Mouse (Mus musculus) forebrain, embryonic 12.5 days (tissue): ENCODE measurements around the gene Dnaja2. TPM values are rescaled to one million over a fixed set of nuclear protein-coding genes. Genes with fewer than 3 reads are reported as not detected.
A peak's percentile ranks its signal among the peaks of the same experiment; 100 is the strongest.

Experiments used
- ATAC-seq: fragments of 200-750 bp; cut with Nextera tagmentation; 2 replicates; pipeline ENCODE4 v1.8.0; 2017; ENCODE audit warnings: moderate TSS enrichment; ENCODE audit not compliant: low FRiP score
- H3K27ac ChIP-seq: fragments of 300-500 bp; sonication (generic); 2 replicates; pipeline ENCODE4 v1.5.1; 2016; ENCODE audit warnings: mild to moderate bottlenecking
- H3K27me3 ChIP-seq: fragments of 300-500 bp; sonication (generic); 2 replicates; pipeline ENCODE4 v1.6.1; 2016; ENCODE audit warnings: mild to moderate bottlenecking
- H3K36me3 ChIP-seq: fragments of 300-500 bp; sonication (generic); replicated peaks from 2 replicates; pipeline ENCODE4 v1.6.1; 2016; ENCODE audit warnings: mild to moderate bottlenecking
- H3K4me1 ChIP-seq: fragments of 300-500 bp; sonication (generic); 2 replicates; pipeline ENCODE4 v1.6.1; 2016
- H3K4me2 ChIP-seq: fragments of 300-500 bp; sonication (generic); 2 replicates; pipeline ENCODE4 v1.6.1; 2016; ENCODE audit warnings: mild to moderate bottlenecking, moderate library complexity
- H3K4me3 ChIP-seq: fragments of 300-500 bp; sonication (generic); replicated peaks from 2 replicates; pipeline ENCODE4 v1.5.1; 2016; ENCODE audit warnings: mild to moderate bottlenecking
- H3K9ac ChIP-seq: fragments of 300-500 bp; sonication (generic); 2 replicates; pipeline ENCODE4 v1.6.1; 2016; ENCODE audit warnings: mild to moderate bottlenecking
- H3K9me3 ChIP-seq: fragments of 300-500 bp; sonication (generic); 2 replicates; pipeline ENCODE4 v1.6.1; 2016
- WGBS: fragments of 180-500 bp; shearing (Covaris S2); methylation state at CpG from one replicate; pipeline ENCODE4 v1.1.7; 2016; 5-methylcytosine and 5-hydroxymethylcytosine counted together
- polyA plus RNA-seq: library from polyadenylated mRNA; unstranded; fragments of >200 nt; fragmentation: Nextera tagmentation; extraction: Ambion mirVana; gene quantifications from 2 replicates; pipeline ENCODE4 v1.2.1, GENCODE M21; 2016

The Dnaja2 gene
- polyA plus RNA-seq, 1 experiment from 2014 or later = 167 TPM

- no peak for ATAC-seq
- H3K36me3 ChIP-seq = peaks cover 78% of the 10 kb centered on the region
- no peaks in the 10 kb centered on the region for H3K9me3 ChIP-seq
- WGBS = 92% methylated on average over 8 of the region's 8 CpGs
- no peak overlapping the region for H3K9ac ChIP-seq
- no peak overlapping the region for H3K4me3 ChIP-seq
- H3K27ac ChIP-seq = no peak overlapping the region
- no peaks in the 10 kb centered on the region for H3K4me1 ChIP-seq
- no peak overlapping the region for H3K4me2 ChIP-seq
- no peaks in the 10 kb centered on the region for H3K27me3 ChIP-seq
Observed at GRCm38 (mm10) chr8:85512234-85512633, 42.9 kb downstream of the Dnaja2 start.

DNA sequence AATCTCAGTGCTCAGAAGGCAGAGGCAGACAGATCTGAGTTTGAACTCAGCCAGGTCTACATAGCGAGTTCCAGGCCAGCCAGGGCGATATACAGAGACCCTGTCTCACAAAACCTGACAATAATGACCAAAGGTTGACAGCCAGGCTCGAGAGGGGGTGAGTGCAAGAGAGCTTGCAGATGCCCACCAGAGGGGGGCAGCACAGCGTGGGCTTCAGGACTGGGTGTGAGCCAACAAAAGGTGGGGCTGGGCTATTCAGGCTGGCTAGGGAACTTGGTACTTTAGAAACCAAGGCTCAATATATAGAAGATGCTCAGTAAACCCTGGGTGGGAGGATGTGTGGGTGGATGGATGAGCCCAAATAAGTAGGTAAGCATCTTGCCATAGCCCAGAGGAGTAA is 46.5 kb downstream of the Dnaja2 start:
- no peaks in the 10 kb centered on the region for H3K9me3 ChIP-seq
- ATAC-seq = no peak
- no peak overlapping the region for H3K9ac ChIP-seq
- H3K4me2 ChIP-seq = no peak overlapping the region
- H3K4me3 ChIP-seq = no peak overlapping the region
- H3K36me3 ChIP-seq = peaks cover 76% of the 10 kb centered on the region
- H3K27me3 ChIP-seq = no peaks in the 10 kb centered on the region
- WGBS = 86% methylated on average over 4 of the region's 4 CpGs
- no peak overlapping the region for H3K27ac ChIP-seq
- no peaks in the 10 kb centered on the region for H3K4me1 ChIP-seq

GRCm38 (mm10) chr8:85506620-85507019 is 48.5 kb downstream of the Dnaja2 start:
- Histone ChIP-seq H3K9ac (no peak overlapping the region), H3K4me2 (no peak overlapping the region), H3K4me3 (no peak overlapping the region), H3K27ac (no peak overlapping the region), H3K36me3 (peaks cover 61% of the 10 kb centered on the region), H3K27me3 (no peaks in the 10 kb centered on the region), H3K9me3 (no peaks in the 10 kb centered on the region), H3K4me1 (no peaks in the 10 kb centered on the region)
- no peak for ATAC-seq
- WGBS = 73% methylated on average over 4 of the region's 4 CpGs

DNA sequence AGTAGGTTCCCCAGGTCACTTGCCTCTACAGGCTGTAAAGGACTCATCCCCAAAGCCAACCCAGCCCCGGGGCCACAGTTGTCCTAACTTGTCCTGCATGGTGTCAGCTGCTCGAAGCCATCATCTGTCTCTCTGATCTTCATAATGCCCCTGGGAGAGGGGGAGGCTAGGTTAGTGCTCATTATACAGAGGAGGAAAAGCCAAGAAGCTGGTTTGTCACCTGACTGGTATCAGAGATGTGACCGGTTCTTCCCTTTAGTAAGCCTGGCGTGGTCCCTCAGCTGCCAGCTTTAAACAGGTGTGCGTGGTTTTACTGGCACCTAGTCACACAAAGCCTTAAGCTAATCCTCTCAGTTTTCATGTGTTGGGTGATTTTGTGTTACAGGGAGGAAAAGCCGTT is 50.4 kb downstream of the Dnaja2 start:
- Histone ChIP-seq H3K4me1 (no peaks in the 10 kb centered on the region), H3K27me3 (no peaks in the 10 kb centered on the region), H3K4me2 (no peak overlapping the region), H3K36me3 (peaks cover 43% of the 10 kb centered on the region), H3K9ac (no peak overlapping the region), H3K4me3 (no peak overlapping the region), H3K27ac (no peak overlapping the region), H3K9me3 (no peaks in the 10 kb centered on the region)
- WGBS = 89% methylated on average over 6 of the region's 6 CpGs
- no peak for ATAC-seq

- ATAC-seq = no peak
- H3K36me3 ChIP-seq = peaks cover 27% of the 10 kb centered on the region
- no peak overlapping the region for H3K4me2 ChIP-seq
- no peaks in the 10 kb centered on the region for H3K27me3 ChIP-seq
- no peak overlapping the region for H3K9ac ChIP-seq
- H3K9me3 ChIP-seq = no peaks in the 10 kb centered on the region
- H3K4me1 ChIP-seq = peaks cover 8% of the 10 kb centered on the region
- no peak overlapping the region for H3K27ac ChIP-seq
- 60% methylated on average over 3 of the region's 3 CpGs for WGBS
- no peak overlapping the region for H3K4me3 ChIP-seq
Observed at GRCm38 (mm10) chr8:85503065-85503464, 52.1 kb downstream of the Dnaja2 start.

DNA sequence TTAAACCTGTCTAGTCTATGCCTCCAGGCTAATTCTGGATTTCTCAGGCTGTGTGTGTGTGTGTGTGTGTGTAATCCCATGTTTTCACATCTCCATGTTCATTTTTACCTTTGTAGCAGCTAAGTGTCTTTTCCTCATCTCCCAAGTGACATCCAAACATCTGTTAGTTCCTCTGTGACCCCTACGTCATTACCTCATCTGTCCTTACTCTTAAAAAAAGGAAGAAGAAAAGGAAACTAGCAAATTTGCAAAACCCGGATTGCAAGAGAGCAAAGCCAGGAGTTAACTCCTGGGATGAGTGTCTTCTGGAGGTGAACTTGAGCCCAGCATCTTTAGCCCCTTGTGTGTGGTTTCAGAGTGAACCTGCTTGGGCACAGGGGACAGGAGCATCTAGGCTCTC is 52.8 kb downstream of the Dnaja2 start:
- 86% methylated on average over 2 of the region's 2 CpGs for WGBS
- Histone ChIP-seq H3K4me3 (no peak overlapping the region), H3K9me3 (no peaks in the 10 kb centered on the region), H3K27me3 (no peaks in the 10 kb centered on the region), H3K9ac (no peak overlapping the region), H3K4me2 (no peak overlapping the region), H3K4me1 (peaks cover 8% of the 10 kb centered on the region), H3K27ac (no peak overlapping the region), H3K36me3 (peaks cover 25% of the 10 kb centered on the region)
- ATAC-seq = no peak

DNA sequence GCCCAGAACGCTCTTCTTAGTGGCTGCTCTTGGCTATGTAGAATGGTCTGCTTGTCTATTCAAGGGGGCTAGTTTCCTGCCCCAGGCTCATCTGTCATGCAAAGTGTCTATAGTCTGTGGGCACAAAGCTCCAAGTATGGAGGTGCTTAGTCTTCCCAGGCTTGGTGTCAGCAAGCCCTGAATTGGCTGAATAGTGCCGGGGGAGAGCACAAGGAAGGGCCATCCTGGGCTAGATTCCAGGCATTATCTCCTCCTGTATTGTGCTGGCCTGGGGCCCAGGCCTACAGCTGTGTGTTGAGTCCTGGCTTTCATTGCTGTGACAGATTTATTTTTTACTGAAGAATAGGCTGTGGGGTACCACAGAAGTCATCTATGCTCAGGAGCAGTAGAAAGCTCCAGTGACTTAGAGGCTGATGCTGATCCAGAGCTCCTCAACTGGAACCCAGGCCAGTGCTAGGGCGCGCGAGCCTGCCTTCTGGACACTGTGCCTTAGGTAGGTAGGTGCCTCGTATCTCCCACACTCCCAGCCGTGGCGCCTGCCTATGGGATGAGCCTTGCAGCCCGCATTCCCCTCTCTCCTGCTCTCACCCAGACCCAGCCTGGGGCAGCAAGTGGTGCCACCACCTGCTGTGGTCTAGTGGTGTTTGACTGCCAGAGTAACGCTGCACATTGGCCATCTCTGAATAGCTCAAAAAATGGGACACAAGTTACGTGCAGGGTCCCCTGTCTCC is 54.0 kb downstream of the Dnaja2 start:
- Histone ChIP-seq H3K36me3 (peaks cover 19% of the 10 kb centered on the region), H3K27me3 (no peaks in the 10 kb centered on the region), H3K4me2 (no peak overlapping the region), H3K27ac (peak overlapping the region; percentile 21; the same call in 1 of the 2 replicates), H3K9me3 (no peaks in the 10 kb centered on the region), H3K4me1 (peaks cover 8% of the 10 kb centered on the region), H3K9ac (no peak overlapping the region), H3K4me3 (no peak overlapping the region)
- 79% methylated on average over 11 of the region's 11 CpGs for WGBS
- no peak for ATAC-seq

DNA sequence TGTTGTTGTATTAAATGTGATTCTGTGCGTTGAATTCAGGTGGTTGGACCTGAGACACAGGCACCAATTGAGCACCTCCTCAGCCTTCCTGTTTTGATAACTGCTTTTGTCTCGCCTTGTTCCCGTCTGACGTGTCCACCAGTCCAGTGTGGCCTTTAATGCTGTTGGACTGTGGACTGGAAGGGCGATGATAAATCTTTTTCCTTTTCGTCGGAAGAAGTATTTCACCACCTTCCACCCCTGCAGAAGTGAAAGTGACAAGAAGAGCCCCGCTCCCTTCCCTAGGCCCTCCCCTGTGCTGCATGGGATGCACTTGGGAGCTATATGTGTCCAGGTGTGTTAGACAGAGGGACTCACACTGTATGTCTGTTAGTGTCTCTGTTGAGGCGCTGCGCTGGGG is 54.7 kb downstream of the Dnaja2 start:
- WGBS = 93% methylated on average over 10 of the region's 10 CpGs
- H3K4me1 ChIP-seq = peaks cover 8% of the 10 kb centered on the region
- no peaks in the 10 kb centered on the region for H3K27me3 ChIP-seq
- ATAC-seq = no peak
- H3K9me3 ChIP-seq = no peaks in the 10 kb centered on the region
- no peak overlapping the region for H3K4me2 ChIP-seq
- no peak overlapping the region for H3K9ac ChIP-seq
- H3K4me3 ChIP-seq = no peak overlapping the region
- H3K27ac ChIP-seq = no peak overlapping the region
- peaks cover 13% of the 10 kb centered on the region for H3K36me3 ChIP-seq

DNA sequence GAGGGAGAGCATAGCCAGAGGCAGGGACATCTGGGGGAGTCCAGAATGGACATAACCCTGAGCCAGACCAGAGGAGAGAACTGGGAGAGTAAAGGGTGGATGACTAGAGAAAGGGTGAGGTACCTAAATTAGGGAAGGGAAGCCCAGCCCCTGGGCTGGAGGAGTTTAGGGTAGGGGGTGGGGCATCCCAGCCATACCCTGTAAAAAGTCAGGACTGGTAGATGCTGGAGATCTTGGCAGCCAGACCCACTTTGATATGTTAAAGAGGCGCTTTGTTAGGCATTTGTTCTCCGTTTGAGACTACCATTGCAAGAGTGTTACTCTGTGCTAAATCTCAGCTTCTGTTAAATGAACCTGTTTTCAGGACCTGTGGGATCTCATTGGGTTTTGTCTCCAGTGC is 56.6 kb downstream of the Dnaja2 start:
- Histone ChIP-seq H3K4me1 (peaks cover 12% of the 10 kb centered on the region), H3K4me2 (no peak overlapping the region), H3K9me3 (no peaks in the 10 kb centered on the region), H3K9ac (no peak overlapping the region), H3K27me3 (no peaks in the 10 kb centered on the region), H3K4me3 (no peak overlapping the region), H3K36me3 (no peaks in the 10 kb centered on the region; the same call in none of the 2 replicates), H3K27ac (0 out of 2 replicates have a peak overlapping the region, but pooled peaks have one; percentile 46)
- 17% methylated on average over 2 of the region's 2 CpGs for WGBS
- no peak for ATAC-seq

- Histone ChIP-seq H3K4me3 (no peak overlapping the region), H3K4me1 (peaks cover 22% of the 10 kb centered on the region), H3K4me2 (no peak overlapping the region), H3K9ac (no peak overlapping the region), H3K9me3 (no peaks in the 10 kb centered on the region), H3K36me3 (no peaks in the 10 kb centered on the region; the same call in none of the 2 replicates), H3K27me3 (no peaks in the 10 kb centered on the region), H3K27ac (no peak overlapping the region)
- 87% methylated on average over 4 of the region's 4 CpGs for WGBS
- ATAC-seq = no peak
Observed at GRCm38 (mm10) chr8:85496778-85497177, 58.4 kb downstream of the Dnaja2 start.

- peaks cover 22% of the 10 kb centered on the region for H3K4me1 ChIP-seq
- H3K36me3 ChIP-seq = no peaks in the 10 kb centered on the region; the same call in none of the 2 replicates
- H3K27me3 ChIP-seq = no peaks in the 10 kb centered on the region
- H3K9ac ChIP-seq = no peak overlapping the region
- H3K4me2 ChIP-seq = no peak overlapping the region
- ATAC-seq = no peak
- no peak overlapping the region for H3K4me3 ChIP-seq
- H3K27ac ChIP-seq = no peak overlapping the region
- H3K9me3 ChIP-seq = no peaks in the 10 kb centered on the region
- 78% methylated on average over 5 of the region's 5 CpGs for WGBS
Observed at GRCm38 (mm10) chr8:85496125-85496524, 59.0 kb downstream of the Dnaja2 start.

DNA sequence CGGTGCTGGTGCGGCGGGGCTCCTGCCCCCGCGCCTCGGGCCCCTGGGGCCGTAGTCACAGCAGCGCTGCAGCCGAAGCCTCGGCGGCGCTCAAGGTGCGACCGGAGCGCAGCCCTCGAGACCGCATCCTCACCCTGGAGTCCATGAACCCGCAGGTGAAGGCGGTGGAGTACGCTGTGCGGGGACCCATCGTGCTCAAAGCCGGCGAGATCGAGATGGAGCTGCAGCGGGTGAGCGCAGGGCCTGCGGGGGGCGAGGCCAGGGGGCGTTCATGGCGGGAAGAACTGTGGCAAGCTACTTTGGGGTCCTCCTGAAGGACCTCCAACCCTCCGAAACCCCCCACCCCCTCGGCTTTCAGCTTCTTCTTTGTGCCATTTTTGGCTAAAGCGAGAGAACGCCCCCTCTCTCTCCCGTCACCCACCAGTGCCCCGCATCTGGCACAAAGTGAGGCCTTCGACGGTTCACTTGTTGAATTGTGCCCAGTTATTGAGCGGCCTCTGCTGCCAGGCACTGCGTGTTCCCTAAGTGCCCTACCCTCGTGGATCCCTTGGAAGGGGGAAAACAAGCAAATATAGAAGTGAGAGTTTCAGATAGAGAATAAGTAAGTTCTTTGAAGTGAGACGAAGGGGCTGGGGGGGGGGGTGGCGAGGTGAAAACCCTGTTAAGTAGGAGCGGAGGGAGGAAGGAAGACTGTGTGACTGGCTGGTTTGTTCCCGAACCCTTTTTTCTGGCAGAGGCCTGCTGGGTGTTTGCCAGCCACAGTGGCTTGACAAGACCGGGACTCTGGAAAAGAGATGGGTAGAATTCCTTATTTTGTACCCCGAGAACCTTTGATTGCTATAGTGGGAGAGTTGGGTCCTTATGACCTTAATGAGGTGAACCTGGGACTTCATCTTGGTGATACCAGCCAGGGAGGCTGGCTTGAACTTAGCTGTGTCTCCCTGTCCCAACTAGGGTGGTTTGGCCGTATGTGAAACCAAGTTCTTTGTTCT is 61.9 kb downstream of the Dnaja2 start:
- Histone ChIP-seq H3K9me3 (no peaks in the 10 kb centered on the region), H3K27me3 (no peaks in the 10 kb centered on the region), H3K36me3 (no peaks in the 10 kb centered on the region; the same call in 1 of the 2 replicates), H3K4me2 (peak overlapping the region; percentile 91), H3K4me1 (peaks cover 14% of the 10 kb centered on the region), H3K27ac (no peak overlapping the region), H3K9ac (peak overlapping the region; percentile 83), H3K4me3 (peak overlapping the region; percentile 83)
- WGBS = 6% methylated on average over 47 of the region's 49 CpGs
- no peak; the same call in 1 of the 2 replicates for ATAC-seq
